Mouse (Mus musculus) liver, adult (tissue): ENCODE data around the gene Dffa.
A peak's percentile ranks its signal among the peaks of the same experiment; 100 is the strongest.

Source experiments
- GATA4 ChIP-seq: IDR thresholded peaks from 2 replicates; pipeline ENCODE4 v1.6.1; 2014; ENCODE audit warnings: mild to moderate bottlenecking, low read length; ENCODE audit not compliant: insufficient replicate concordance

Gene Dffa

GRCm38 (mm10) chr4:149103875-149104561, at the start of gene Dffa:
Dffa (plus strand) TSS chr4:149104146.
- peak; percentile 79; the same call in 1 of the 2 replicates for TF ChIP-seq GATA4

- no peak for TF ChIP-seq GATA4
Measured at GRCm38 (mm10) chr4:149055847-149056246, 48.1 kb upstream of the Dffa start.

- TF ChIP-seq GATA4: no peak
Measured at GRCm38 (mm10) chr4:149056957-149057356, 47.0 kb upstream of the Dffa start.

GRCm38 (mm10) chr4:149057470-149057869, 46.5 kb upstream of the Dffa start:
- no peak for TF ChIP-seq GATA4

- TF ChIP-seq GATA4: no peak
Measured at GRCm38 (mm10) chr4:149058298-149058697, 45.6 kb upstream of the Dffa start.

- no peak for TF ChIP-seq GATA4
Measured at GRCm38 (mm10) chr4:149059713-149060112, 44.2 kb upstream of the Dffa start.

GRCm38 (mm10) chr4:149060621-149061431, 43.1 kb upstream of the Dffa start:
- TF ChIP-seq GATA4: no peak

GRCm38 (mm10) chr4:149061432-149061718, 42.6 kb upstream of the Dffa start:
- TF ChIP-seq GATA4: no peak

GRCm38 (mm10) chr4:149062406-149063318, 41.3 kb upstream of the Dffa start:
- no peak for TF ChIP-seq GATA4

- TF ChIP-seq GATA4: no peak
Measured at GRCm38 (mm10) chr4:149064061-149064854, 39.7 kb upstream of the Dffa start.

- no peak for TF ChIP-seq GATA4
Measured at GRCm38 (mm10) chr4:149066672-149067551, 37.0 kb upstream of the Dffa start.

- no peak for TF ChIP-seq GATA4
Measured at GRCm38 (mm10) chr4:149075073-149075472, 28.9 kb upstream of the Dffa start.

- TF ChIP-seq GATA4: no peak
Measured at GRCm38 (mm10) chr4:149075871-149076575, 27.9 kb upstream of the Dffa start.
